Mouse (Mus musculus) thymus, adult 2 months (tissue): ENCODE measurements at regions not wholly inside any gene's neighbourhood (a gene's known extent, or its start where the extent isn't known, plus 50 kb on each side); places are given as distances from the start of the nearest gene placed in this dataset.

Source experiments
- DNase-seq: peaks from one replicate; pipeline ENCODE4 v3.0.0; 2021
- H3K27ac ChIP-seq: fragments of 200-500 bp; 2 replicates; pipeline ENCODE4 v1.5.1; 2012; ENCODE audit warnings: low read length, control low read depth; ENCODE audit not compliant: control insufficient read depth, insufficient read depth
- H3K27me3 ChIP-seq: fragments of 200-500 bp; 2 replicates; pipeline ENCODE4 v1.6.1; 2012; ENCODE audit warnings: mild to moderate bottlenecking, low read length, moderate library complexity, mixed read lengths; ENCODE audit not compliant: control insufficient read depth, insufficient read depth
- H3K36me3 ChIP-seq: fragments of 200-500 bp; 2 replicates; pipeline ENCODE4 v1.6.1; 2012; ENCODE audit warnings: mild to moderate bottlenecking, low read length, moderate library complexity; ENCODE audit not compliant: control insufficient read depth, insufficient read depth
- H3K4me1 ChIP-seq: fragments of 200-500 bp; replicated peaks from 2 replicates; pipeline ENCODE4 v1.6.1; 2012; ENCODE audit warnings: low read length; ENCODE audit not compliant: control insufficient read depth, insufficient read depth
- H3K4me3 ChIP-seq: fragments of 200-500 bp; 2 replicates; pipeline ENCODE4 v1.5.1; 2012; ENCODE audit warnings: mild to moderate bottlenecking, low read length, control low read depth, moderate library complexity; ENCODE audit not compliant: control insufficient read depth, insufficient read depth
- CTCF ChIP-seq: fragments of 200-500 bp; IDR thresholded peaks from 2 replicates; pipeline ENCODE4 v1.5.1; 2012; ENCODE audit warnings: mild to moderate bottlenecking, control low read depth, low read length, moderate library complexity, borderline replicate concordance; ENCODE audit not compliant: control insufficient read depth, poor library complexity, insufficient read depth; ENCODE audit errors: extremely low read depth
- POLR2A ChIP-seq: fragments of 200-500 bp; IDR thresholded peaks from 2 replicates; pipeline ENCODE4 v1.6.1; 2012; ENCODE audit warnings: mild to moderate bottlenecking, low read length, control low read depth, moderate library complexity; ENCODE audit not compliant: control insufficient read depth, poor library complexity, insufficient read depth; ENCODE audit errors: extremely low read depth
- whole genome bisulfite sequencing: fragments of 180-500 bp; shearing (Covaris S2); methylation state at CpG from one replicate; pipeline ENCODE4 v1.1.7; 2018; 5-methylcytosine and 5-hydroxymethylcytosine counted together

GRCm38 (mm10) chr12:25869846-25870245 is 545.2 kb downstream of the Rnf144a start:
- no peak overlapping the region for H3K4me3 ChIP-seq
- no peak overlapping the region for H3K27ac ChIP-seq
- no peaks in the 10 kb centered on the region for H3K27me3 ChIP-seq
- no peak for DNase-seq
- TF ChIP-seq POLR2A (no peak), CTCF (no peak)
- no peaks in the 10 kb centered on the region for H3K4me1 ChIP-seq
- no peaks in the 10 kb centered on the region for H3K36me3 ChIP-seq

- no peak for DNase-seq
- 0 out of 2 replicates have a peak, but pooled peaks cover 4% of the 10 kb centered on the region for H3K4me1 ChIP-seq
- TF ChIP-seq POLR2A (no peak), CTCF (no peak)
- no peaks in the 10 kb centered on the region for H3K27me3 ChIP-seq
- H3K4me3 ChIP-seq, result no peak overlapping the region
- H3K36me3 ChIP-seq, result no peaks in the 10 kb centered on the region
- WGBS, result 96% methylated on average over 3 of the region's 3 CpGs
- no peak overlapping the region for H3K27ac ChIP-seq
These were observed 550.0 kb downstream of the Rnf144a start for GRCm38 (mm10) chr12:25865063-25865462.

- Histone ChIP-seq H3K27ac (no peak overlapping the region), H3K4me3 (no peak overlapping the region), H3K36me3 (no peaks in the 10 kb centered on the region), H3K27me3 (no peaks in the 10 kb centered on the region), H3K4me1 (0 out of 2 replicates have a peak, but pooled peaks cover 4% of the 10 kb centered on the region)
- TF ChIP-seq CTCF, result no peak
- WGBS, result 50% methylated on average over 7 of the region's 7 CpGs
- peak; percentile 73 for DNase-seq
These were observed 550.8 kb downstream of the Rnf144a start for GRCm38 (mm10) chr12:25864113-25864852.

GRCm38 (mm10) chr12:25861100-25861499 is 554.0 kb downstream of the Rnf144a start:
- Histone ChIP-seq H3K4me1 (0 out of 2 replicates have a peak, but pooled peaks cover 4% of the 10 kb centered on the region), H3K4me3 (no peak overlapping the region), H3K27me3 (no peaks in the 10 kb centered on the region), H3K27ac (no peak overlapping the region), H3K36me3 (no peaks in the 10 kb centered on the region)
- 90% methylated on average over 3 of the region's 3 CpGs for WGBS
- no peak for TF ChIP-seq CTCF
- TF ChIP-seq POLR2A, result no peak
- DNase-seq, result no peak

- no peak overlapping the region for H3K4me3 ChIP-seq
- 91% methylated on average over 6 of the region's 6 CpGs for WGBS
- TF ChIP-seq CTCF (no peak), POLR2A (no peak)
These were observed 556.7 kb downstream of the Rnf144a start for GRCm38 (mm10) chr12:25858397-25858796.

GRCm38 (mm10) chr12:25830057-25830456 is 585.0 kb downstream of the Rnf144a start:
- Histone ChIP-seq H3K4me1 (peaks cover 2% of the 10 kb centered on the region; the same call in 1 of the 2 replicates), H3K4me3 (no peak overlapping the region), H3K36me3 (no peaks in the 10 kb centered on the region), H3K27me3 (no peaks in the 10 kb centered on the region), H3K27ac (no peak overlapping the region)
- TF ChIP-seq POLR2A (no peak), CTCF (no peak)
- WGBS, result 48% methylated on average over 7 of the region's 7 CpGs
- no peak for DNase-seq

More at GRCm38 (mm10) chr12:25858397-25858796, 556.7 kb downstream of the Rnf144a start:
- DNase-seq, result no peak
- no peaks in the 10 kb centered on the region for H3K27me3 ChIP-seq
- H3K36me3 ChIP-seq, result no peaks in the 10 kb centered on the region
- no peaks in the 10 kb centered on the region for H3K4me1 ChIP-seq
- H3K27ac ChIP-seq, result no peak overlapping the region
